Mouse (Mus musculus) stomach, embryonic 14.5 days (tissue): ENCODE results near the gene Kcnc1. TPM values are rescaled to one million over a fixed set of nuclear protein-coding genes. Genes with fewer than 3 reads are reported as not detected.

Experiments used
- ATAC-seq: fragments of 200-750 bp; cut with Nextera tagmentation; 2 replicates; pipeline ENCODE4 v1.8.0; 2017; ENCODE audit warnings: low read depth, moderate TSS enrichment; ENCODE audit not compliant: insufficient number of reproducible peaks, insufficient read depth, low FRiP score
- H3K27ac ChIP-seq: fragments of 300-500 bp; sonication (generic); 2 replicates; pipeline ENCODE4 v1.5.1; 2014; ENCODE audit warnings: mild to moderate bottlenecking, low read length, moderate library complexity, mixed read lengths
- H3K27me3 ChIP-seq: fragments of 300-500 bp; sonication (generic); 2 replicates; pipeline ENCODE4 v1.6.1; 2014; ENCODE audit warnings: low read length, control low read depth, mixed read lengths; ENCODE audit not compliant: control insufficient read depth, insufficient read depth
- H3K36me3 ChIP-seq: fragments of 300-500 bp; sonication (generic); 2 replicates; pipeline ENCODE4 v1.6.1; 2014; ENCODE audit warnings: mild to moderate bottlenecking, control low read depth, low read length, moderate library complexity, mixed read lengths; ENCODE audit not compliant: control insufficient read depth, insufficient read depth
- H3K4me1 ChIP-seq: fragments of 300-500 bp; sonication (generic); 2 replicates; pipeline ENCODE4 v1.6.1; 2014; ENCODE audit warnings: low read length, control low read depth, mixed read lengths; ENCODE audit not compliant: control insufficient read depth, insufficient read depth
- H3K4me2 ChIP-seq: fragments of 300-500 bp; sonication (generic); replicated peaks from 2 replicates; pipeline ENCODE4 v1.6.1; 2014; ENCODE audit warnings: low read depth, low read length, control low read depth
- H3K4me3 ChIP-seq: fragments of 300-500 bp; sonication (generic); 2 replicates; pipeline ENCODE4 v1.5.1; 2014; ENCODE audit warnings: low read depth, low read length, control low read depth
- H3K9ac ChIP-seq: fragments of 300-500 bp; sonication (generic); replicated peaks from 2 replicates; pipeline ENCODE4 v1.6.1; 2014; ENCODE audit warnings: low read depth, mild to moderate bottlenecking, control low read depth, low read length, moderate library complexity, mixed read lengths
- H3K9me3 ChIP-seq: fragments of 300-500 bp; sonication (generic); 2 replicates; pipeline ENCODE4 v1.6.1; 2016; ENCODE audit warnings: low read depth, low read length, control low read depth; ENCODE audit not compliant: control insufficient read depth
- WGBS: fragments of 180-500 bp; shearing (Covaris S2); extraction: QIAGEN DNeasy Blood & Tissue Kit; methylation state at CpG from one replicate; pipeline ENCODE4 v1.1.7; 2014; 5-methylcytosine and 5-hydroxymethylcytosine counted together
- polyA plus RNA-seq: library from polyadenylated mRNA; unstranded; fragments of >200 nt; fragmentation: Nextera tagmentation; extraction: Ambion mirVana; gene quantifications from 2 replicates; pipeline ENCODE4 v1.2.1, GENCODE M21; 2014

Kcnc1 gene
- polyA plus RNA-seq, 1 experiment from 2014 or later = 0.51 TPM

DNA sequence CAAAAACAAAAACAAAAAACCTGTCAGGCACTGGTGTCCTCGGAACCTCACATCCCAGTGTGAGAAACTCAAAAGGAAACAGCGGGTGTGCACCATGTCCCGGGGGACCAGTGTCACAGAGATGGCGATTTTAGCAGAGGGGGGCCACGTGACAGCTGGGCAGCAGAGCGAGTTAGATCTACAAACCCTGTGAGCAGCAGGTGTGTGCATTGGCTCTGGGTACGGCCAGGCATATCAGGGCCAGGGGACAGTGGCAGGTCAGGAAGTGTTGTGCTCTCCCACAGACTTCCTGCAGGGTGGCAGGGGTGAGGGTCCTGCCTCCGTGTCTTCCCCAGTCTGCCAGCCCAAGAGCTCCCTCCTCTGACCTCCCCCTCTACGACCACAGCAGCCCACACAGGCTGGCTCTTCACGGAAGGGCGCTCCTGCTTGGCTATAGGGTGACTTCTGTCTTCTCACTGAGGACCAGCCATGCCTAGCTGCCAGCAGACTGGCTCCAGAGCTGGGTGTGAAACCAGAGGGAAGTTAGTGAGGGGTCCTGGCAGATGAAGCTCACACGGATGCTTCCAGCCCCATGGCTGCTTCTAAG is 13.0 kb downstream of the Kcnc1 start:
- ATAC-seq = no peak
- no peaks in the 10 kb centered on the region for H3K4me1 ChIP-seq
- 52% methylated on average over 12 of the region's 12 CpGs for whole genome bisulfite sequencing
- H3K27ac ChIP-seq = no peak overlapping the region
- H3K4me3 ChIP-seq = no peak overlapping the region
- no peaks in the 10 kb centered on the region for H3K9me3 ChIP-seq
- no peaks in the 10 kb centered on the region for H3K36me3 ChIP-seq
- no peaks in the 10 kb centered on the region for H3K27me3 ChIP-seq
- H3K9ac ChIP-seq = no peak overlapping the region
- no peak overlapping the region for H3K4me2 ChIP-seq

GRCm38 (mm10) chr7:46410727-46411126 is 14.4 kb downstream of the Kcnc1 start:
- H3K4me3 ChIP-seq = no peak overlapping the region
- H3K27me3 ChIP-seq = no peaks in the 10 kb centered on the region
- no peak overlapping the region for H3K27ac ChIP-seq
- H3K9me3 ChIP-seq = no peaks in the 10 kb centered on the region
- no peaks in the 10 kb centered on the region for H3K36me3 ChIP-seq
- no peak for ATAC-seq
- H3K4me1 ChIP-seq = no peaks in the 10 kb centered on the region
- no peak overlapping the region for H3K4me2 ChIP-seq
- H3K9ac ChIP-seq = no peak overlapping the region
- 77% methylated on average over 6 of the region's 6 CpGs for WGBS

DNA sequence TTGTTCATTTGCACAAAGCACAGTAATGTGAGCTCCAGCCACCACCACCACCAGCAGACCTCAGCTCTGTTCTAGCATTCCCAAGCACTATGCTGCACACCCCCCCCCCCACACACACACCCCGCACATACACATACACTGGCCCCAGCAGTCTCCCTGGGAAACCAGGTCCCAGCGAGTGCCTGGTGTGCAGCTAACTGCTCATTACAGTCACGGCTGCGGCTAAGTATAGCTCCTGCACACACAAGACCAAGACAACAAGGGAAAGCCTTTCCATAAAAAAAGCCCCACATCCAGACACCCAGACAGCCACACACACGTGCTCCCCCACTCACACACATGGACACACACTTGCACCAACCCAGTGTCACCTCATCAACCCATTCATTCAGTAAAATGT is 16.5 kb downstream of the Kcnc1 start:
- H3K4me3 ChIP-seq = no peak overlapping the region
- H3K9ac ChIP-seq = no peak overlapping the region
- H3K4me1 ChIP-seq = no peaks in the 10 kb centered on the region
- no peak for ATAC-seq
- no peaks in the 10 kb centered on the region for H3K36me3 ChIP-seq
- H3K27me3 ChIP-seq = no peaks in the 10 kb centered on the region
- 79% methylated on average over 5 of the region's 5 CpGs for WGBS
- H3K4me2 ChIP-seq = no peak overlapping the region
- H3K9me3 ChIP-seq = no peaks in the 10 kb centered on the region
- H3K27ac ChIP-seq = no peak overlapping the region

GRCm38 (mm10) chr7:46413959-46414725 is 17.8 kb downstream of the Kcnc1 start:
- H3K27me3 ChIP-seq = no peaks in the 10 kb centered on the region
- WGBS = 63% methylated on average over 6 of the region's 6 CpGs
- no peak overlapping the region for H3K4me2 ChIP-seq
- no peak overlapping the region for H3K4me3 ChIP-seq
- H3K36me3 ChIP-seq = no peaks in the 10 kb centered on the region
- H3K9me3 ChIP-seq = no peaks in the 10 kb centered on the region
- no peak for ATAC-seq
- no peak overlapping the region for H3K9ac ChIP-seq
- H3K27ac ChIP-seq = no peak overlapping the region
- H3K4me1 ChIP-seq = no peaks in the 10 kb centered on the region

DNA sequence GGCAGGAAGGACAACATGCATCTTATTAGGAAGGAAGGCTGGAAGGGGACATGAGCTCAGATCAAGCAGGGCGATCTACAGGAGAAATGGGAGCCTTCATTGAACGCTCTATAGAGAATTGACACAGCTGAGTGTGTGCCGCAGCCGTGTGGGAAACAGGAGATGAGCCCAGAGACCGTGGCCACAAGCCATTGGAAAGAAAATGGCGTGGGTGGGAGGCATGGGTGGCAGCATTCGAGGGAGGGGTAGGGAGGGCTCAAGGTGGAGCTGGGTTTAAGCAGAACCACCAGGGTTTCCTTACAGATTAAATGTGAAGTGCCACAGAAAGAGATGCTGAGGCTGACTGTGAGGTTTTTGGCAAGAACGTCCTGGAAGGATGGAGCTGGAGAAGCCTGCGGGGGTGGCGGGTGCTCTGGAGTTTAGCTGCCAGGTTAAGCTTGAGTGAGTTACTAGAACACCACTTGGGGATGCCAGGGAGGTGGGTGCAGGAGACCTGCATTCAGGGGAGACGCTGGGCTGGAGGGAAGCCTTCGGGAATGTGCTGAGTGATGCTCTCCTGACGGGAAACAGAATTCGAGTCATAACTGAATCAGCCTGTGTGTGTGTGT is 19.6 kb downstream of the Kcnc1 start:
- 76% methylated on average over 14 of the region's 14 CpGs for WGBS

DNA sequence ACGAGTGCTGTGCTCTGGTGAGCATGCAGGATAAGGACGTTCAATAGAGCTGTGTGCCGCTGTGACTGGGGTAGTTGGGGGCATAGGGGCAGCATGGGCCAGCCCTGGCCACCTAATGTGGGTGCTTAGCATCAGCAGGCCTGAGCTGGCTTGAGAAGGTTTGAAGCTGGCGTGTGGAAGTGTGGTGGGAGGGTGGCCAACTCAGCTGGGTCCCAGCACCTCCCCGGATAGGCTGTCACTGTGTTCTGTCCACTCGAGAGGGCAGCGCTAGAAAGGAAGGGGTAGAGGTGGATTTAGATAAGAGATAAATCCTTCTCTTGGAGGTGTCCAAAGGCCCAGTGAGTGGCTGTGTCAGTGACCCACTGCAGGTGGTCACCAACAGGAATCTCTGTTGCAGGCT is 21.2 kb downstream of the Kcnc1 start:
- H3K9ac ChIP-seq = no peak overlapping the region
- WGBS = 68% methylated on average over 7 of the region's 7 CpGs
- H3K27me3 ChIP-seq = no peaks in the 10 kb centered on the region
- no peak for ATAC-seq
- H3K4me2 ChIP-seq = no peak overlapping the region
- no peak overlapping the region for H3K27ac ChIP-seq
- no peaks in the 10 kb centered on the region for H3K36me3 ChIP-seq
- no peak overlapping the region for H3K4me3 ChIP-seq
- H3K9me3 ChIP-seq = no peaks in the 10 kb centered on the region
- no peaks in the 10 kb centered on the region for H3K4me1 ChIP-seq

More for the DNA sequence above, 19.6 kb downstream of the Kcnc1 start:
- ATAC-seq = no peak
- Histone ChIP-seq H3K4me2 (no peak overlapping the region), H3K4me3 (no peak overlapping the region), H3K9ac (no peak overlapping the region), H3K27me3 (no peaks in the 10 kb centered on the region), H3K4me1 (no peaks in the 10 kb centered on the region), H3K9me3 (no peaks in the 10 kb centered on the region), H3K27ac (no peak overlapping the region), H3K36me3 (no peaks in the 10 kb centered on the region)

GRCm38 (mm10) chr7:46418102-46418622 is 21.9 kb downstream of the Kcnc1 start:
- WGBS = 73% methylated on average over 16 of the region's 16 CpGs
- H3K4me1 ChIP-seq = no peaks in the 10 kb centered on the region
- ATAC-seq = no peak
- no peaks in the 10 kb centered on the region for H3K27me3 ChIP-seq
- no peaks in the 10 kb centered on the region for H3K36me3 ChIP-seq
- H3K9ac ChIP-seq = no peak overlapping the region
- no peaks in the 10 kb centered on the region for H3K9me3 ChIP-seq
- H3K27ac ChIP-seq = no peak overlapping the region
- H3K4me3 ChIP-seq = no peak overlapping the region
- no peak overlapping the region for H3K4me2 ChIP-seq

DNA sequence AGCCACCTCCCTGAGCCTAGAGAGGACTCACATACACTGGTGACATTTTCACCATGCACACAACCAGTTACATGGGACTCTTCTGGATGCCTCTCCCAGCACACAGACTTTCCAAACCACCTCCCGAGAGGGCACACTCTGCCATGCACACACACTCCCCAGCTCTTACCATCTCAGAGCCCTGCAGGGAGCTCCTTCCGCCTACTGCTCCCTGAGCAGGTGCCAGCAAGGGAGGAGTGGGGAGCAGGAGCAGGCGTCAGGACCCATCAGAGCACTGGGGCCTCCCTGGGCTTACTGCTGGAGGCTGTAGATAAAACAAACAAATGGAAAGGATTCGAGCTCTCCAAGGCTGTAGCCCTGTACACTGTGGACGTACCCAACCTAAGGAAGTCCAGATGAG is 25.2 kb downstream of the Kcnc1 start:
- Histone ChIP-seq H3K9ac (no peak overlapping the region), H3K9me3 (no peaks in the 10 kb centered on the region), H3K27me3 (no peaks in the 10 kb centered on the region), H3K36me3 (no peaks in the 10 kb centered on the region), H3K4me3 (no peak overlapping the region), H3K27ac (no peak overlapping the region), H3K4me1 (no peaks in the 10 kb centered on the region), H3K4me2 (no peak overlapping the region)
- no peak for ATAC-seq
- WGBS = 26% methylated on average over 5 of the region's 5 CpGs
